Mouse (Mus musculus): Measurements from ENCODE around the gene Gm17359. TPM values are rescaled to one million over a fixed set of nuclear protein-coding genes. Genes with fewer than 3 reads are reported as not detected.
A peak's percentile ranks its signal among the peaks of the same experiment; 100 is the strongest.

The Gm17359 gene
- not detected for total RNA-seq (2021)

GRCm38 (mm10) chr3:79336044-79336766, at the start of gene Gm17359:
Gm17359 (plus strand) TSS chr3:79336661.
- no peak for DNase-seq

GRCm38 (mm10) chr3:79287108-79287576, 49.3 kb upstream of the Gm17359 start:
- DNase-seq = peak; percentile 95

GRCm38 (mm10) chr3:79287699-79288458, 48.6 kb upstream of the Gm17359 start:
- DNase-seq = no peak

GRCm38 (mm10) chr3:79289050-79289449, 47.4 kb upstream of the Gm17359 start:
- DNase-seq = no peak

- no peak for DNase-seq
Measured at GRCm38 (mm10) chr3:79293023-79293422, 43.4 kb upstream of the Gm17359 start.

GRCm38 (mm10) chr3:79294701-79295100, 41.8 kb upstream of the Gm17359 start:
- no peak for DNase-seq

- no peak for DNase-seq
Measured at GRCm38 (mm10) chr3:79296049-79296448, 40.4 kb upstream of the Gm17359 start.

GRCm38 (mm10) chr3:79296586-79296985, 39.9 kb upstream of the Gm17359 start:
- DNase-seq = no peak

GRCm38 (mm10) chr3:79297281-79297680, 39.2 kb upstream of the Gm17359 start:
- DNase-seq = no peak

GRCm38 (mm10) chr3:79299401-79299800, 37.1 kb upstream of the Gm17359 start:
- no peak for DNase-seq

GRCm38 (mm10) chr3:79308605-79309004, 27.9 kb upstream of the Gm17359 start:
- no peak for DNase-seq

- DNase-seq = no peak
Measured at GRCm38 (mm10) chr3:79310184-79310583, 26.3 kb upstream of the Gm17359 start.

GRCm38 (mm10) chr3:79311895-79312294, 24.6 kb upstream of the Gm17359 start:
- no peak for DNase-seq

- peak; percentile 41 to 48 for DNase-seq
Measured at GRCm38 (mm10) chr3:79314006-79314698, 22.3 kb upstream of the Gm17359 start.

- no peak for DNase-seq
Measured at GRCm38 (mm10) chr3:79324697-79325526, 11.5 kb upstream of the Gm17359 start.

GRCm38 (mm10) chr3:79329691-79330315, 6.7 kb upstream of the Gm17359 start:
- DNase-seq = no peak

- no peak for DNase-seq
Measured at GRCm38 (mm10) chr3:79333051-79333450, 3.4 kb upstream of the Gm17359 start.

GRCm38 (mm10) chr3:79333643-79334200, 2.7 kb upstream of the Gm17359 start:
- DNase-seq = no peak

- no peak for DNase-seq
Measured at GRCm38 (mm10) chr3:79340737-79341136, 4.3 kb downstream of the Gm17359 start.

- no peak for DNase-seq
Measured at GRCm38 (mm10) chr3:79342961-79343735, 6.7 kb downstream of the Gm17359 start.

- no peak for DNase-seq
Measured at GRCm38 (mm10) chr3:79349311-79349710, 12.8 kb downstream of the Gm17359 start.

Data from layer of hippocampus, postnatal 36 days (tissue).